Comparison of ENCODE assay signal across 14 mouse cellular contexts in the genomic region with DNA sequence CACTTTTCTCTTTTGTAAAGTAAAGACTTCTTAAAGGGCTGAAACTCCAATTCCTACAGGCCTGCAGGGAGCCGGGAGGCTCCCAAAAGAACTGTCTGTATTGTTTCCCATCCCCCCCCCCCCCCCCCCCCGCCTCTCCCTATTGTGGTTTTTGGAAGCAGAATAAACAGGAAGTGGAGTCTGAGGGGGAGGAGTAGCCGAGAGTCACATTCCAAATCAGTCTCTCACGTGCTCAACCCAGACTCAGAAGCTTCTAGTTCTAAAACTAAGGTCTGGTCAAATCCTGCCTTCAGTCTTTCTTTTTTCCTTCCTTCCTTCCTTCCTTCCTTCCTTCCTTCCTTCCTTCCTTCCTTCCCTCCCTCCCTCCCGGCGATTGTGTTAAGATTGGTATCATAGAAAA. TPM values are rescaled to one million over a fixed set of nuclear protein-coding genes. Genes with fewer than 3 reads are reported as not detected.
A peak's percentile ranks its signal among the peaks of the same experiment; 100 is the strongest.
DNase-seq lines count a peak whose midpoint lies in the region; ATAC-seq lines count a peak whose summit lies in the region.
"Had no signal": no experiment of that assay in that cellular context is flagged by ENCODE, and none has a peak within 500 bp of the region (broad histone marks: within the 10 kb centered on the region; RNA-seq: fewer than 3 reads in every experiment).

No protein-coding gene starts in this region.

- H3K27me3 ChIP-seq in hindbrain, embryonic 10.5 days (ENCODE audit: insufficient read depth, poor library complexity, severe bottlenecking) = no peaks in the 10 kb centered on the region; the same call in 1 of the 2 replicates
- no peaks in the 10 kb centered on the region for H3K27me3 ChIP-seq in hindbrain, embryonic 12.5 days
- H3K27me3 ChIP-seq: embryonic facial prominence, embryonic 12.5 days had no signal

- H3K4me3 ChIP-seq in hindbrain, embryonic 10.5 days = no peak overlapping the region
- H3K4me3 ChIP-seq in hindbrain, embryonic 12.5 days = no peak overlapping the region
- H3K4me3 ChIP-seq: embryonic facial prominence, embryonic 12.5 days; limb, embryonic 12.5 days had no signal

- WGBS in hindbrain, embryonic 10.5 days = 29% methylated on average over 6 of the region's 6 CpGs
- 31% methylated on average over 4 of the region's 6 CpGs for WGBS in hindbrain, embryonic 12.5 days

- ATAC-seq in hindbrain, embryonic 12.5 days (ENCODE audit: low FRiP score) = no peak
- ATAC-seq in megakaryocyte-erythroid progenitor cell, adult 5-6 weeks (replicated peaks; ENCODE audit: low FRiP score, low TSS enrichment, poor library complexity, severe bottlenecking) = no peak
- ATAC-seq: activated CD4-positive, CD25-positive, alpha-beta regulatory T cell, adult 4 months; forebrain, embryonic 16.5 days; hindbrain, embryonic 16.5 days had no signal

- H3K36me3 ChIP-seq in hindbrain, embryonic 10.5 days = no peaks in the 10 kb centered on the region
- no peaks in the 10 kb centered on the region for H3K36me3 ChIP-seq in hindbrain, embryonic 12.5 days
- H3K36me3 ChIP-seq: embryonic facial prominence, embryonic 12.5 days; limb, embryonic 12.5 days had no signal

- peak overlapping the region; percentile 53; the same call in 1 of the 2 replicates for H3K27ac ChIP-seq in hindbrain, embryonic 10.5 days
- H3K27ac ChIP-seq in hindbrain, embryonic 12.5 days = no peak overlapping the region
- H3K27ac ChIP-seq: embryonic facial prominence, embryonic 12.5 days; limb, embryonic 12.5 days had no signal

- peak; percentile 25 for DNase-seq in hindbrain, embryonic 10.5 days (ENCODE audit: low spot score)
- peak; percentile 80 for DNase-seq in 3T3-L1 (ENCODE audit: low read depth, low spot score)
- peak; percentile 25 for DNase-seq in ES-CJ7 (ENCODE audit: low read depth, low spot score)
- peak; percentile 34 for DNase-seq in kidney, postnatal 14 days
- DNase-seq in layer of hippocampus, adult 9-10 months (ENCODE audit: low spot score) = no peak
- no peak for DNase-seq in layer of hippocampus, postnatal 36 days
- DNase-seq: cerebellum, postnatal 14 days had no signal

- no peak overlapping the region for H3K4me2 ChIP-seq in hindbrain, embryonic 12.5 days (replicated peaks)
- H3K4me2 ChIP-seq: embryonic facial prominence, embryonic 12.5 days; limb, embryonic 12.5 days had no signal

- peaks cover 19% of the 10 kb centered on the region for H3K4me1 ChIP-seq in hindbrain, embryonic 10.5 days (replicated peaks)
- no peaks in the 10 kb centered on the region for H3K4me1 ChIP-seq in hindbrain, embryonic 12.5 days
- H3K4me1 ChIP-seq: embryonic facial prominence, embryonic 12.5 days had no signal

- H3K9me3 ChIP-seq in hindbrain, embryonic 10.5 days = no peaks in the 10 kb centered on the region
- H3K9me3 ChIP-seq in hindbrain, embryonic 12.5 days (replicated peaks) = no peaks in the 10 kb centered on the region
- H3K9me3 ChIP-seq: embryonic facial prominence, embryonic 12.5 days; limb, embryonic 12.5 days had no signal

- H3K9ac ChIP-seq in hindbrain, embryonic 12.5 days = no peak overlapping the region
- H3K9ac ChIP-seq: embryonic facial prominence, embryonic 12.5 days; limb, embryonic 12.5 days had no signal

RNA-seq across cellular contexts. Expression of gene Mid1ip1, which starts 14.7 kb away (rescaled TPM):
- 42.9 and 49.6 TPM in 2 replicates for polyA plus RNA-seq in hindbrain, embryonic 10.5 days (2016; fragmentation: Nextera tagmentation; extraction: Ambion mirVana)
- polyA plus RNA-seq in hindbrain, embryonic 12.5 days (2016; fragmentation: Nextera tagmentation; extraction: Ambion mirVana) = 63.9 and 71.8 TPM in 2 replicates
- total RNA-seq in layer of hippocampus, postnatal 36 days (2021) = 10 to 100 TPM; 85.9 to 87.8 TPM
- 15.3 and 28.9 TPM in 2 replicates for total RNA-seq in megakaryocyte-erythroid progenitor cell, adult 5-6 weeks (2014; fragmentation: Nextera tagmentation)
- total RNA-seq in megakaryocyte-erythroid progenitor cell, adult 5-6 weeks (2017) = 45.8 TPM in 2 replicates

Comparison
In these comparisons a context has a peak if more than half of its experiments do, and no peak if none do; other contexts are left out.
1. DNase-seq: peak in hindbrain, embryonic 10.5 days (single experiment), 3T3-L1 (single experiment), ES-CJ7 (single experiment) and kidney, postnatal 14 days (single experiment); none in layer of hippocampus, adult 9-10 months (single experiment) and layer of hippocampus, postnatal 36 days (0 of 2).